Mouse (Mus musculus) midbrain, postnatal 0 days (tissue): Measurements from ENCODE around the gene App. TPM values are rescaled to one million over a fixed set of nuclear protein-coding genes. Genes with fewer than 3 reads are reported as not detected.

ENCODE experiments used
- ATAC-seq: fragments of 200-750 bp; cut with Nextera tagmentation; 2 replicates; pipeline ENCODE4 v1.8.0; 2017; ENCODE audit warnings: moderate number of reproducible peaks, mild to moderate bottlenecking, moderate TSS enrichment, moderate library complexity; ENCODE audit not compliant: low FRiP score
- DNase-seq: peaks from one replicate; pipeline ENCODE4 v3.0.0-alpha.2; 2015; ENCODE audit warnings: low spot score
- H3K27ac ChIP-seq: fragments of 300-500 bp; sonication (generic); 2 replicates; pipeline ENCODE4 v1.5.1; 2014; ENCODE audit warnings: low read depth, mild to moderate bottlenecking, low read length, mixed read lengths
- H3K27me3 ChIP-seq: fragments of 300-500 bp; sonication (generic); 2 replicates; pipeline ENCODE4 v1.6.1; 2014; ENCODE audit warnings: low read length, control low read depth, mixed read lengths; ENCODE audit not compliant: insufficient read depth
- H3K36me3 ChIP-seq: fragments of 300-500 bp; sonication (generic); 2 replicates; pipeline ENCODE4 v1.6.1; 2014; ENCODE audit warnings: low read length, control low read depth, mixed read lengths; ENCODE audit not compliant: insufficient read depth
- H3K4me1 ChIP-seq: fragments of 300-500 bp; sonication (generic); 2 replicates; pipeline ENCODE4 v1.6.1; 2014; ENCODE audit warnings: mild to moderate bottlenecking, control low read depth, antibody characterized with exemption, low read length, mixed read lengths; ENCODE audit not compliant: insufficient read depth
- H3K4me2 ChIP-seq: fragments of 300-500 bp; sonication (generic); 2 replicates; pipeline ENCODE4 v1.6.1; 2014; ENCODE audit warnings: low read depth, mild to moderate bottlenecking, low read length, mixed read lengths; ENCODE audit not compliant: poor library complexity, severe bottlenecking
- H3K4me3 ChIP-seq: fragments of 300-500 bp; sonication (generic); 2 replicates; pipeline ENCODE4 v1.5.1; 2014; ENCODE audit warnings: low read depth, mild to moderate bottlenecking, low read length, moderate library complexity
- H3K9ac ChIP-seq: fragments of 300-500 bp; sonication (generic); replicated peaks from 2 replicates; pipeline ENCODE4 v1.6.1; 2014; ENCODE audit warnings: mild to moderate bottlenecking, low read length, moderate library complexity, mixed read lengths; ENCODE audit not compliant: poor library complexity, severe bottlenecking
- H3K9me3 ChIP-seq: fragments of 300-500 bp; sonication (generic); 2 replicates; pipeline ENCODE4 v1.6.1; 2016; ENCODE audit warnings: low read length, control low read depth
- CTCF ChIP-seq: IDR thresholded peaks from 2 replicates; pipeline ENCODE4 v1.5.1; 2016; ENCODE audit warnings: antibody characterized with exemption, mild to moderate bottlenecking
- WGBS: fragments of 180-500 bp; shearing (Covaris S2); extraction: QIAGEN DNeasy Blood & Tissue Kit; methylation state at CpG from one replicate; pipeline ENCODE4 v1.1.7; 2014; 5-methylcytosine and 5-hydroxymethylcytosine counted together
- polyA plus RNA-seq: library from polyadenylated mRNA; unstranded; fragments of >200 nt; fragmentation: Nextera tagmentation; extraction: Ambion mirVana; gene quantifications from 2 replicates; pipeline ENCODE4 v1.2.1, GENCODE M21; 2015
- total RNA-seq: library from RNA; depleted of rRNA; stranded (reverse); fragments of >200 nt; gene quantifications from 2 replicates; pipeline ENCODE4 v1.2.3, GENCODE M21; 2014

Gene App
- total and polyA plus RNA-seq, 2 experiments from 2014 or later = 511 to 597 TPM

DNA sequence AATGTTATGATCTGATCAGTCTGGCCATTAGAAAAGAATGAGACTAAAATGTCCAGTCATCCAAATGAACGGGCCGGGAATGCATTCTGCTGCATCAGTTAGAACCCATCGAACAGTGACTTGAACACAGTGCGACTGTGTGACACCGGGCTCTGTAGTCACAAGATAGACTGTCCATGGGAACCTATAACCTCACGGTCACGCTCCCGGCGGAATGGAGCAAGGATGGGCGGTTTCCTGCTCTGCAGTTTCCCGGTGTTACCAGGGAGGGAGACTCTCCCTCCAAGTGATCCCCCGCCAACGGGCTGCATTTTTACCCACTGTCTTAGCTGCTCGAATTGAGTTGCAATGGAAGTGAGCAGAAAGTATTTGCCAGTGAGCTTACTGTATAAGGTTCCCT is 87.3 kb downstream of the App start:
- no peak overlapping the region for H3K4me2 ChIP-seq
- DNase-seq (no peak), ATAC-seq (0 out of 2 replicates have a peak, but pooled peaks have one; percentile 25)
- H3K9ac ChIP-seq = no peak overlapping the region
- H3K27me3 ChIP-seq = no peaks in the 10 kb centered on the region
- 79% methylated on average over 14 of the region's 14 CpGs for WGBS
- H3K9me3 ChIP-seq = no peaks in the 10 kb centered on the region
- TF ChIP-seq CTCF = no peak
- H3K4me3 ChIP-seq = no peak overlapping the region
- H3K27ac ChIP-seq = no peak overlapping the region
- H3K36me3 ChIP-seq = peaks cover 8% of the 10 kb centered on the region; the same call in 1 of the 2 replicates
- 0 out of 2 replicates have a peak, but pooled peaks cover 6% of the 10 kb centered on the region for H3K4me1 ChIP-seq

GRCm38 (mm10) chr16:85085902-85086301 is 87.7 kb downstream of the App start:
- DNase-seq (no peak), ATAC-seq (no peak)
- no peak overlapping the region for H3K4me3 ChIP-seq
- H3K9me3 ChIP-seq = no peaks in the 10 kb centered on the region
- no peaks in the 10 kb centered on the region for H3K27me3 ChIP-seq
- WGBS = 67% methylated on average over 6 of the region's 6 CpGs
- H3K27ac ChIP-seq = no peak overlapping the region
- 0 out of 2 replicates have a peak, but pooled peaks cover 6% of the 10 kb centered on the region for H3K4me1 ChIP-seq
- H3K9ac ChIP-seq = no peak overlapping the region
- TF ChIP-seq CTCF = no peak
- peaks cover 8% of the 10 kb centered on the region; the same call in 1 of the 2 replicates for H3K36me3 ChIP-seq
- no peak overlapping the region for H3K4me2 ChIP-seq

DNA sequence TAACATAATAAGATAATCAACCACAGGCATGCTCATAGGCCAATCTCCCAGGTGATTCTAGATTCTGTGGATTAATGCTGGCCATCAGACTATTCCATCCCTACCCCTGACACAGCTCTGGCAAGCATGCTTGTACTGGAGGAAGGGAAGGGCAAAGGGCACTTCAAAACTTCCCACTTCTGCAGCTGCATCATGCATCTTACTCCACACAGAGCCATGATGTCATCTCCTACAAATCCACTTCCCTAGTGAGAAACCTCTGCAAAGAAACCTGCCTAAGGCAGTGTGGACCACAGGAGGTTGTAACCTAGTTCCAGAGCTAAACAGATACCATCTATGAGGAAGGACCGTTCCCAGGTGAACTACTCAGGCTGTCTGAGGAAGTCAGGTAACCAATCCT is 89.4 kb downstream of the App start:
- H3K9me3 ChIP-seq = no peaks in the 10 kb centered on the region
- H3K9ac ChIP-seq = no peak overlapping the region
- 0 out of 2 replicates have a peak, but pooled peaks cover 6% of the 10 kb centered on the region for H3K4me1 ChIP-seq
- no peak for TF ChIP-seq CTCF
- peaks cover 17% of the 10 kb centered on the region; the same call in 1 of the 2 replicates for H3K36me3 ChIP-seq
- no peak overlapping the region for H3K4me2 ChIP-seq
- DNase-seq = no peak
- no peaks in the 10 kb centered on the region for H3K27me3 ChIP-seq
- 91% methylated on average over 1 of the region's 1 CpGs for WGBS
- ATAC-seq = no peak
- no peak overlapping the region for H3K27ac ChIP-seq
- no peak overlapping the region for H3K4me3 ChIP-seq

- Histone ChIP-seq H3K36me3 (peaks cover 18% of the 10 kb centered on the region), H3K9me3 (no peaks in the 10 kb centered on the region), H3K4me3 (no peak overlapping the region), H3K27me3 (no peaks in the 10 kb centered on the region), H3K4me1 (no peaks in the 10 kb centered on the region), H3K27ac (no peak overlapping the region), H3K4me2 (no peak overlapping the region), H3K9ac (no peak overlapping the region)
- no peak for TF ChIP-seq CTCF
- DNase-seq (no peak), ATAC-seq (no peak)
- 89% methylated on average over 2 of the region's 2 CpGs for WGBS
Measured at GRCm38 (mm10) chr16:85075330-85075729, 98.2 kb downstream of the App start.

- H3K4me3 ChIP-seq = no peak overlapping the region
- WGBS = 63% methylated on average over 6 of the region's 6 CpGs
- no peaks in the 10 kb centered on the region for H3K4me1 ChIP-seq
- peaks cover 14% of the 10 kb centered on the region for H3K36me3 ChIP-seq
- H3K9ac ChIP-seq = no peak overlapping the region
- no peak overlapping the region for H3K27ac ChIP-seq
- DNase-seq (no peak), ATAC-seq (no peak)
- no peaks in the 10 kb centered on the region for H3K9me3 ChIP-seq
- H3K4me2 ChIP-seq = no peak overlapping the region
- no peaks in the 10 kb centered on the region for H3K27me3 ChIP-seq
- TF ChIP-seq CTCF = no peak
Measured at GRCm38 (mm10) chr16:85074889-85075288, 98.7 kb downstream of the App start.

DNA sequence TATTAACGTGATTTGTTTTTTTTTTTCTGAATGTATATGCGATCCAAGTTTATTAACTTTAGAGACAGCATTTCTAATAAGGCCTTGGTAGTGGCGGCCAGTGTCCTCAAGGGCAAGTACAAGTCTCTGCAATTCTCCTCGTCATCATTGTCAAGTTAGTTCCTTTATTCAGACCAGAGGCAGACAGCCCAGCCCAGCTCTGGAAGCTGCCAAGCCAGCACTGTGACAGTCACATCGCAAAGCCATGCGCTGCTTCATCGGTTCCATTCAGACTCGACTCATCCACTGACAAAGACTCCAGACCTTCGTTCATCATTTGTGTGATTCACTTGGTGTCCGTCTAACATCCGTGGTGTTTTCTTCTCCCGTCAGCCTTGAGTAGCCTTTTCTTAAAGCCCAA is 100.9 kb downstream of the App start:
- DNase-seq (peak; percentile 37), ATAC-seq (no peak)
- Histone ChIP-seq H3K4me2 (no peak overlapping the region), H3K4me1 (no peaks in the 10 kb centered on the region), H3K27ac (no peak overlapping the region), H3K4me3 (no peak overlapping the region), H3K9me3 (no peaks in the 10 kb centered on the region), H3K36me3 (peaks cover 4% of the 10 kb centered on the region; the same call in 1 of the 2 replicates), H3K27me3 (no peaks in the 10 kb centered on the region), H3K9ac (no peak overlapping the region)
- WGBS = 56% methylated on average over 12 of the region's 12 CpGs
- TF ChIP-seq CTCF = no peak
